Mouse (Mus musculus): ENCODE data around the gene Prpf38b. TPM values are rescaled to one million over a fixed set of nuclear protein-coding genes. Genes with fewer than 3 reads are reported as not detected.

Prpf38b gene
- 70.2 and 97.9 TPM in 2 replicates for polyA plus RNA-seq (2012; ENCODE audit: low replicate concordance)

GRCm38 (mm10) chr3:108911548-108912413 is at the start of gene Prpf38b:
Prpf38b (minus strand) TSS chr3:108911727.

DNA sequence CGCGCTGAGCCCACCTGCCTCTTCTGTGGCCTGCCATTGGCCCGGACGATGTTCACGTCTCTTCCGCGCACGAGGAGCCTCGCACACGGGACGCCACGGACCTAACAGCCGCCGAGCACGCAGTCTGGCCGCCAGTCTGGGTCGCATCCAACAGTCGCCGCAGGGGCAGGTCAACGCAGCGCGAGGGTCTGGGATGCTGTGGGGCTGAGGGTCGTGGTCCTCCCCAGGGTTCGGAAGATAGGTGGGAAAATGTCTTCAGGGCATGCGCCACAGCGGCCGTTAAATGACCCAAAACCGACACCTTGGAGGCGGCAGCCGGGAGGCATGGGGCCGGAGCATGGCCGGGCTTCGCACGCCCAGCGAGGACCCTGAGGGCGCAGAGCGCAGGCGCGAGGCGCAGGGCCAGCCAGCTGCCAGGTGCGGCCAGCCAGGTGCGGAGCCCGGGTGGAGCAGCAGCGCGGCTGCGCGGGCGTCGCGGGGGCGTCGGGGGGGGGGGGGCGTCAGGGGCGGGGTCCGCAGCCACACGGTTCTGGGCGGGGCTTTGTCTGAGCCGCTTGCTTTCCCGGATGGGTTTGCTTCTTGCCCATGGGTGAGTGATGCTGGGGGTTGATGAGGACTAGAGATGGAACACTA is 28.6 kb upstream of the Prpf38b start, which contains the start of gene Gm9857:
Gene Gm9857 (minus strand): TSS at position 445 of the 633 bp plus-strand sequence.

GRCm38 (mm10) chr3:108939573-108939972 is 28.0 kb upstream of the Prpf38b start, which contains the start of gene Henmt1:
Henmt1 (plus strand) TSS chr3:108939873.

DNA sequence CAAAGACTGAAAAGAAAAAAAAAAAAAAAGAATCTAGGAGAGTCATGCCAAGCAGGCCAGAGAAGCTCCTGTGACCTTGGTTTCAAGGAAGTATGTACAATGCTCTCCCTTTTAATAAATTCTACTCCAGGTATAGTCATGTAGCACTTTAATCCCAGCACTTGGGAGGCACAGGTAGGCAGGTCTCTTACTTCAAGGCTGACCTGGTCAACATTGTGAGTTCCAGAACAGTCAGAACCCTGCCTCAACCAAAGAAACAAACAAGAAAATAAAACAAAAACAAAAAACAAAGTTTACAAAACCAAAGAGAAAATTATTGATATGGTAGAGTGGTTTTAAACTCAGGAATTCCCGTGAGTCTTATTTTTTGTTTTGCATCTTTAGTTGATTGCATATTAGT is 21.6 kb downstream of the Prpf38b start, which contains the start of gene Fndc7:
Gene Fndc7 (minus strand): TSS at position 101 of the 400 bp plus-strand sequence.

Other genes starting within 250 kb of the Prpf38b start
- gene Gpsm2, start 189.4 kb downstream of the Prpf38b start, polyA plus RNA-seq (2012; ENCODE audit: low replicate concordance) = 9.1 and 45.0 TPM in 2 replicates
- 0.09 TPM in 1 of 2 replicates, not detected in the other for gene Aknad1, start 172.1 kb downstream of the Prpf38b start, polyA plus RNA-seq (2012; ENCODE audit: low replicate concordance)
- gene Stxbp3, start 71.2 kb downstream of the Prpf38b start, polyA plus RNA-seq (2012; ENCODE audit: low replicate concordance) = 3.6 and 11.5 TPM in 2 replicates
- gene Fndc7, start 21.7 kb downstream of the Prpf38b start, polyA plus RNA-seq (2012; ENCODE audit: low replicate concordance) = 0.07 and 0.15 TPM in 2 replicates
- not detected in 2 replicates for gene Henmt1, start 28.1 kb upstream of the Prpf38b start, polyA plus RNA-seq (2012; ENCODE audit: low replicate concordance)
- gene Gm9857, start 28.7 kb upstream of the Prpf38b start, polyA plus RNA-seq (2012; ENCODE audit: low replicate concordance) = not detected in 2 replicates
- 0.71 and 0.88 TPM in 2 replicates for gene Fam102b, start 115.9 kb upstream of the Prpf38b start, polyA plus RNA-seq (2012; ENCODE audit: low replicate concordance)
- not detected in 2 replicates for gene Slc25a54, start 168.7 kb upstream of the Prpf38b start, polyA plus RNA-seq (2012; ENCODE audit: low replicate concordance)
- gene Slc25a24, start 211.4 kb upstream of the Prpf38b start, polyA plus RNA-seq (2012; ENCODE audit: low replicate concordance) = 7.7 and 10.2 TPM in 2 replicates

Measured in leukemia stem cell, adult 10-12 weeks (primary cell).